Mouse (Mus musculus): ENCODE data around the gene Svs1.

Svs1 gene

GRCm38 (mm10) chr6:49011191-49011590 lies 24.5 kb downstream of the Svs1 start:
- no peak for DNase-seq (ENCODE audit: low spot score in 2 of 2)

- DNase-seq (ENCODE audit: low spot score in 2 of 2), result no peak
Measured at GRCm38 (mm10) chr6:49013023-49013422, 26.4 kb downstream of the Svs1 start.

DNA sequence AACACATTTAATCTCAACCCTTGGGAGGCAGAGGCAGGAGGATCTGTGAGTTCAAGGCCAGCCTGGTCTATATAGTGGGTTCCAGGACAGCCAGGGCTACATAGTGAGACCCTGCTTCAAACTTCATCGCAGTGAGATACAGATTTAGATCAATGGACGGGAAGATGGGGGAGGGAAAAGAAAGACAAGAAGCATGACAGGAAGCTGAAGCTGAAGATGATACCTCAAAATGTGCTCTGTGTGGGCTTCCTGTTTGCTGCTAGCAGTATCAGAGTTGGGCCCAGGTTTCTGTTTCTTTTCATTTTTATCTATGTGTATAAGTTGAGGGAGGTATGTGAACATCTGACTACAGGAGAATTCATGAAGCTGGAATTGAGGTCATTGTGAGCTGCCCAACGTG lies 26.8 kb downstream of the Svs1 start:
- DNase-seq (ENCODE audit: low spot score in 2 of 2), result no peak

GRCm38 (mm10) chr6:49017150-49017549 lies 30.5 kb downstream of the Svs1 start:
- no peak for DNase-seq (ENCODE audit: low spot score in 2 of 2)

DNA sequence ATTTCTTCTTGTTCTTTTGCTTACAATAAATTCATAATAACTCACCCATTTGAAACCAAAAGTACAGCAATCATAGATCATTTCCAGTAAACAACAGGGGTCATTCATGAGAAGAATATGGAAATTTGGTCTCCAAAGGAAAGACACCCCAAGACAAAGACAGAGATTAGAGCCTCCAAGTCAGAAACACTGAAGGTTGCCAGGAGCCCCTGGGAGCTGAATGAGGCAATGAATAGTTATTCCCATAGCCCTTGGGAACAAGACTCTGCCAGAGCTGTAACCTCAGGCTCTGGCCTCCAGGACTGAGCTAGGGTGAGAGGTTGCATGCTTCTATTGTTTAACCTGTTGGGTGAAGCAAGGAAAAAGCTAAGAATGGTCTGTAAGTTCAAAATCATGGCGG lies 32.7 kb downstream of the Svs1 start:
- no peak for DNase-seq (ENCODE audit: low spot score in 2 of 2)

DNA sequence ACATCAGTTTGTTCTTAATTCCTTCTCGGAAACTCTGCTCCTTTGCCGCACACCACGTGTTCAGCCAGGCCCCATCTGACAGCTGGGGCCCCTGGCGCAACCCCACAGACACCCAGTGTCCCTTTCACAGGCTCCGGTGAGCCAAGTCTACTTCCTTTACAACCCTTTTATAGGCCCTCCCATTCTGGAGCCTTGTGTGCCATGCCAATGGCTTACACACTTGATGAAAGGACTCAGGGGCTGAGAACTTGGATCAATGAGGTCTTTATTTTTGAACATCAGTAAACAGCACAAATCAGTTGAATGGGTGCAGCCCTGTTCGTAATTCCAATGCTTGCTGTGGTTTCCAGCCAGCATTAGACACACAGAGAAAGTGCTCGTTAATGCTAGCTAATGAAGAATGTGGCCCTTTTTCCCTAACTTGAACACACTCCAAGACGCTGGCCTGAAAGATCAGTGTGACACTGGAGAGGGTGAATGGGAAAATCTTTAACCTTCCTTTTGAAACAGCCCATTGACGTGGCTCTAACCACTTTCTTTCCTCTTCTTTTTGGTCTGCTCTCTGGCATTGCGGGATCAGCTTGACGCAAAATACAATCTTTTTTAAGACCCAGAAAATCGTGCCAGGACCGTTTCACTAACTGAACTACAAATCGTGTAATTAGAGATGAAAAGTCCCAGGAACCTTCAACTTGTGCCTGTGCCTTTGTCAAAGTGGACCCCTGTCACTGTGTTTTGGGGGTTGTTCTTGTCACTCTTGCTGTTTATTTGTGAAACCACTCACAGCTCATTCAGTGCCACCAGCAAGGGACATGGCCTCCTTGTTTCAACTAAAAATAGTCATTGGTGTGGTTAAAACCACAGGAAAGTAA lies 34.7 kb downstream of the Svs1 start:
- no peak for DNase-seq (ENCODE audit: low spot score in 2 of 2)

GRCm38 (mm10) chr6:49022384-49022783 lies 35.7 kb downstream of the Svs1 start:
- DNase-seq (ENCODE audit: low spot score in 2 of 2), result no peak

DNA sequence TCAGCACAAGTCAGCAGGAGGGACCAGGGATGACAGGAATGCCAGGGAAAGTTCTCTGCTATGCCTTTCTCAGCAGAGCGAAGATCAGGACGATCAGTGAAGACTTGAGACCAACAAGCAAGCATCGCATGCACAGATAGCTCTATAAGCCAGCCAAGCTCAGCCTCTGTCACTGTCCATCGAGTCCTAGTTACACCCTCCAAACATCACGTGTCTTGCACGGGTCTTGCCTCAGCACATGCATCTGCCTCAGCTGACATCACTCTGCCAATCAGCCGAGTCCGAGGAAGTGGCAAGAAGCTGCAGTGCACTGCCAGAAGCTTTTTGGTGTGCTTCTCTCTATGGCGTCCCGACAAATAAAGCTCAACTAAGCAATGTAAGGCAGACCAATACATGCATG lies 36.7 kb downstream of the Svs1 start:
- DNase-seq (ENCODE audit: low spot score in 2 of 2), result no peak

DNA sequence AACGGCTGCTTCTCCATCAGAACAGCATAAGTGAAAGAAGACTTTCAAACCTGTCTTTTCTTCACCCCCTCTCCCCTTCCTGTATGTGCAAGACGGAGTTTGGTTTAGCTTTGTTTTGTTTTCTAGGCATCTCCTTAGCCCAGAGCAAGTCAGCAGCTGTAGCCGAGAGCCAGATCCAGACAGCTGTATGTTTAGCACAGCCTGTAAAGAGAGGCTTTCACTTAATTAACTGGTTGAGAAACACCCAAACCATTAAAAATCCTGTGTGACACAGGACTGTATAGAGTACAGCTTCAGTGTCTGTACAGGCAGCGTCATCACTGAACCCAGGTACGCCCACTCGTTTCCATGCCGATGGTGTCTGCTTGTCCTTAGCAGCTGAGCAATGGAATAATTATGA lies 38.6 kb downstream of the Svs1 start:
- no peak for DNase-seq (ENCODE audit: low spot score in 2 of 2)

DNA sequence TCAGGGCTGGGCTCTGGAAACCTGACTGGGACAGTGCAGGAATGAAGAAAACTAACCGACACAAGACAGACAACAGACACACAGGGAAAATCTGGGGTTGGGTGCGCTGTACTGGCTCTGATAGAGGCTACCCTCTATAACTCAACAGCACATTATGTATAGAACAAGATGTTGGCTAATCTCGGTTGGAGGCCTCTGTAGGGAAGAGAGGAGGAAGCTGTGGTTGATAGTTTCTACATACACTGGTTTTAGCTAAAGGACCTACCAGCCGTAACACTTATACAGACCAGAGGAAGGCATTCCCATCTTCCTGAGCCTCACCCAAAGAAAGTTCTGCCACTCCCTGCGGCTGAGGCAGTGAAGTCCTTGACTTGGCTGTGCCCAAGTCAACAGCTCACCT lies 39.8 kb downstream of the Svs1 start:
- no peak for DNase-seq (ENCODE audit: low spot score in 2 of 2)

GRCm38 (mm10) chr6:49028019-49028418 lies 41.4 kb downstream of the Svs1 start:
- DNase-seq (ENCODE audit: low spot score in 2 of 2), result no peak

- DNase-seq (ENCODE audit: low spot score in 2 of 2), result no peak
Measured at GRCm38 (mm10) chr6:49028708-49029107, 42.0 kb downstream of the Svs1 start.

GRCm38 (mm10) chr6:49031230-49031629 lies 44.6 kb downstream of the Svs1 start:
- DNase-seq (ENCODE audit: low spot score in 2 of 2), result no peak

- DNase-seq (ENCODE audit: low spot score in 2 of 2), result no peak
Measured at GRCm38 (mm10) chr6:49032783-49033182, 46.1 kb downstream of the Svs1 start.

DNA sequence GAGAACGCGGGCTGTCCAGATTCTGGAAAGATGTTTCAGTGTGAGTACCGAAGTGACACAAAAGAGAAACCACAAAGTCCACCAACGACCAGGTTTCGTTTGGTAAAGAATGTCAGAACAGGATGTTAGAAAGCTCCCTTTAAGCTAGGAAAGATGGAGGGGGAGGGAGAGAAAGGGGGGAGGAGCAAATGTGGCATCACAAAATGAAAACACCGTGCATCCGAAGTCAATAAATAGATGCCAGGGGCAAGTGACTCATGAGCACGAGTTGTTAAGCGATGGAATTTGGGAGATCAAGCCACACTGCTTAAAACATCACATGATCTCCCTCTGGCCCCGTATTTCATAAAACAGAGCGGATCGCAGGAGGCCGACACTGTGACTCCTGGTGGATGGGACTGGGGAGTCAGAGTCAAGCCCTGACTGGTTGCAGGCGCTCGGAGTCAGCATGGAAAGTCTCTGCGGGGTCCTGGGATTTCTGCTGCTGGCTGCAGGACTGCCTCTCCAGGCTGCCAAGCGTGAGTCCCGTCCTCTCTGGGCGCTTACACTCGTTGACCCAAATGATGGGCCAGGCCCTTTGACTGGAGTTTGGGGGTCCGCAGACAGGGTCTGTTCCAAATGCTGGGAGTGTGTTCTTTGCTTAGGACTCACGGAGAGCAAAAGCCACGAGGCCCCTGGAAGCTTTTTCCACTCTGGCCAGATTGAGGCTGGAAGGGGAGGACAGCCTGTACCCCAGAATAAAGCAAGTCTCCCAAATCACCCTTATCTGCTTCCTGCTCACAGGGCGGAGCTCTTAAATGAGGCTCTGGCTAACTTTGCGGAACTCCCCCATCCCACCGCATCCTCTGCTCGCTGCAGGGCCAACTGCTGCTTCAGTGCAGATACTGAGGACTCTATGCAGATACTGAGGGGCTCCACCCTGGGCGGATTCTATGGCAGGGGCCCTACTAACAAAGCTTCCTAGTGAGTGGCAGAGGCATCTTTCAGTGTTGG lies 49.9 kb downstream of the Svs1 start, which contains the start of gene Gpnmb:
TSS of gene Gpnmb (plus strand) at position 272 of the 993 bp plus-strand sequence.
- no peak for DNase-seq (ENCODE audit: low spot score in 2 of 2)

DNA sequence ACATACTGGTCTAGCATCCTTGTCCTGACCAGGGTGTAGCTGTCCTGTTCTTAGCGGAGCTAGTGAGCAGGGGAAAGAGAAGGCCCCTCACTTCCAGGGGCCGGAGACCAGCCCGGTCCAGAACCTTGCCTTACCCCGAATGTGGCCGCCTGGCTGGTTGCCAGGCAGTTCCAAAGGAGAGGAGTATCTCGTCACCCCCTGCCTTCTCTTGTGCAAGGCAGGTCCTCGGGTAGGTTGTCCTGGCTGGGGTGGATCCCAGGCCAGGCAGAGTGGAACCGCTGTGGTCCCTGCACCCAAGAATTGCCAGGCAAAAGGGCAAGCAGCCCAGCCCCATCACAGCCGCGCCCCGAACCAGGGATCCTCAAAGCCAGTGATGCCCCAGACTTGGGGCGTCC lies 50.6 kb downstream of the Svs1 start:
- no peak for DNase-seq (ENCODE audit: low spot score in 2 of 2)

DNA sequence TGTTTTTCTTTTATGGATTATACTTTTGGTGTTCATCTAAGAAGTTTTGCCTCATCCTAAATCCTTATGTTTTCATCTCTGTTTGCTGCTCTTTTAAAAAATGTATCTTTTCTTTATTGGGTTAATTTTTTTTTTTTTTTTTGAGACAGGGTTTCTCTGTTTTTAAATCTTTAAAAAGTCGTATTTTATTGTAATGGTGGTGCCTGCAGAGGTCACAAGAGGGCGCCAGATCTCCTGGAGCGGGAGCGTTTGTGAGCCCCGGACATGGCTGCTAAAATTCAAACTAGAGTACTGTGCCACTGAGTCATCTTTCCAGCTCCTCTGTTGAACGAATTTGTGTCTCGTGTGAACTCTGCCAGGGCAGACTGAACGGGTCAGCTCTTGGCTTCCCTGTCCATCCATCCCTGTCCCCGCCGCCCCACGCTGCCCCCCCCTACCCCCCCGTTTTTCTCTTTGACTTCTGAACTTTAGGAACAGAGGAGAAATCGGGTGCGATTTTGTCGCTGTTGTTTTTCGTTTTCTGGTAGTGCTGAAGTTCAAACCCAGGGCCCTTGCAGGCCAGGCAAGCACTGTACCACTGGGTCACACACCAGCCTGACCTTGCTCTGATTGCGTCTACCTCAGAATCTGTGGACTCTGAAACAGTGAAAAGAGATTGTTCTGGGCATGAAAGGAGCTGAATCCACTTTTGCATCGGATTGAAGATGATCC lies 53.0 kb downstream of the Svs1 start:
- DNase-seq (ENCODE audit: low spot score in 2 of 2), result peak; percentile 35 to 49

All from spleen, postnatal 36 days (tissue).